Mouse (Mus musculus) adrenal gland, postnatal 36 days (tissue): ENCODE measurements around the gene Rapgef4. TPM values are rescaled to one million over a fixed set of nuclear protein-coding genes. Genes with fewer than 3 reads are reported as not detected.
A peak's percentile ranks its signal among the peaks of the same experiment; 100 is the strongest.
"Not testable (repeated sequence)": the region's sequence is repeated elsewhere in the genome, so short reads cannot be mapped to it uniquely, and the experiment has no call there.

Experiments used
- DNase-seq, 2 experiments: peaks; one replicate each; pipeline ENCODE4 v3.0.0; 2021; ENCODE audit warnings: mixed read lengths in 1 of 2
- total RNA-seq, 2 experiments: library from RNA; stranded (reverse); gene quantifications; 2 replicates each; pipeline ENCODE4 v1.2.3; 2021

Gene Rapgef4
- total RNA-seq, 2 experiments from 2014 or later, result 131 to 359 TPM

DNA sequence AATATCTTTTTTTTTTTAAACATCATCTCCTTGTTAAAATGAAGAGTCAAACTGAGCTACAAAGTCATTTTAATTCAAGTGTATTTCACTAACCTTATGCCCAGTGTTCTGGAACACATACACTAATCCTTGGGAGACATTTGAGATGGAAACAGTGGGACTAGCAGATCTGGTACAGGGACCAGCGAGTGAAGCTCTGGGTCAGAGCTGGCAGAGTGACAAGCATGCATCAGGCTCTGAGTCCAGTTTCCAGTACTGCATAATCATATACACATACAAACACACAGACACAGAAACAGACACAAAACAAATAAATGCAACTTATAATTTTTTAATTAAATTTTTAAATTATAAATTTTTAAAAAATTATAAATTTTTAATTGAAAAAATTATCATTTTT is 48.0 kb downstream of the Rapgef4 start:
- DNase-seq, result no peak

DNA sequence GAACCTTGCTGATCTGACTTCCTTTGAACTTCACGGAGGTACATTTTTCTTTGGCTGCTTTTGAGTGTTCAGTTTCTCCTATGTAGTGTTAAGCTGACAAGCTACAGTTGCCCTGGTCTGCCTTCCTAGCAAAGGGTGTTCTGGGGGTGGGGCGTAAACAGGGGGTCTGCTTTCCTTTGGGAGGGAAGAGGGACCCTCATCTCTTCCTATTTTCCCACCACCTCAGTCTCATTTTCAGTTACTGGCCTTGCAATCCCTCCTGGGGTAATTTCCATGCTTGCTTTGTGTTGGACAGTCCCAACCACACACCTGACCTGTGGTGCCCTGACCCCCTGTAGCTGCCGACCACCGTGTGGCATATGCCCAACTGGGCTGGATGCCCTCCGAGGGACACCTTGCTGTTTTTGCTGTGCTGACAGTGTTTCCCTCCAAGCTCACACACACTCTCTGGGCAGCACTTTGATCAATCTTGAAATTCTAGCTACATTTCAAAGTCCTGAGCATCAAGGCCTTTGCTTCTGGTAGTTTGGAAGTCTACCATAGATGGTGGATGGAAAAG is 48.6 kb downstream of the Rapgef4 start:
- no peak for DNase-seq

DNA sequence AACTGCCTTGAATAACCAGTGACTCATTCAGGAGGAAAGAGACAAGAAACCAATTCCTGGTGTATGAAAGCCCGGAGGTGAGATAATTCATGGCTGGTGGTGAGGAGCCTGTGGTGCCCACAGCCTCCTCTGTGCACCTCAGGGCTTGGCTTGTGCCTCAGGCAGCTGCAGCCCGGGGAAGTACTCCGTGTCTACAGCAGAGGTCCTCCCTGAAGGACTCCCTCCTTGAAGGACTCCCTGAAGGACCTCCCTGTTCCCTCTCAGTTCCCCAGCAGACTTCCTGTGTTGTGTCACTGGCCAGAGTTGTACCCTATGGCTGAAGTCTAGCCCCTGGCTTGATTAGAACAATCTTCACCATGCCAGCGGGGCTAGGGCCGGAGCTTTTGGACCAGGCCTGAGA is 50.7 kb downstream of the Rapgef4 start:
- no peak for DNase-seq

DNA sequence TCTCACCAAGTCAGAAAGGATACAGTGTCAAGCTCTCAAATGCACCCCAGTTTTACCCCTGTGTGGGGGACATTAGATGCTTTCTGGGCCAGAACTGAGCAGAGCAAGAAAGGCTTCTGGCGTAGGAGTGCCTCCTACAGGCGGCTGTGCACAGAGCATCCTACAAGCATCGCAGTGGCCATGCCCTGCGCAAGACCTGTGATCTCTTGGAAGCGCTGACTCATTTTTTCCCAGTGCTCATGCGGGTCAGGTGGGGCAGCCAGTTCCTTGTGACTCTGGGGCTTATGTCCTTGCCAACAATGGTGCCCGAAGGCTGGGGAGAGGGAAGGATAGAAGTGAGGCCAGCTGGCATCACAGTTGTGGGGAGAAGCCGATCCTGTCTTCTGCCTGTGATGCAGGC is 54.6 kb downstream of the Rapgef4 start:
- peak; percentile 81 to 84 for DNase-seq

DNA sequence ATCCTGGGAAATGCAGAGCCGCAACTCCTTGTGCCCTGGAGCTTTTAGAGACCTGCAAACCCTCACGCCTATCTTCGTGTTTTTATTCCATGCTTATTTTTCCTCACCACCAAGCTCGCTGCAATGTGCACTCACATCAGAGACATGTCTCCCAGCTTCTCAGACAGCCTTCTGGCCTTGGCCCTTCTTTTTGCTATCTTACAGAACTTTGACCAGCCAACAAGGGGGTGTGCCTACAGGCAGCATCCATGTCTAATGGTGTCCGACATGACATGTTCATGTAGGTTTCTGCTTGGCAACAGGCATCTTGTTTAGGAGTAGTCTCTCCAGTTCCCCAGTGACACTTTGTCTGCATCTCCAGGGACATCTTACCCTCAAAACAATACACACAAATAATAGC is 56.3 kb downstream of the Rapgef4 start:
- no peak for DNase-seq

DNA sequence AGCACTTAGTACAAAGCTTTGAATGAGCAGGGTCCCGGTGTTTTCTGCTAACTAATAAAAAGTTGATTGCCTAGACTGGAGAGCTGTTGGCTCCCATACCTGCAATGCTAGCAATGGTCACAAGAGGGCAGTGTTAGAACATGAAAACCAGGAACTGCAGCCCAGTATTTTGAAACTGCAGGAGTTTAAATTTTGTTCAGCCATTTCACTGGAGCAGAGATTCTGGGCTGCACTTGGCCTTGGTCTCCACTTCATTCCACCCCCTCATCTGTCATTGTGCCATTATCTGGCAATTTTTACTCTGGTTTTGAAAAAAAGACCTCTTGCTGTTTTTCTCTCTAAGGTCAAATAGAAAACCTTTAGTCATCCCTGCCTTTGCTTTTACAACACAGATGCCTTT is 57.2 kb downstream of the Rapgef4 start:
- peak; percentile 86 for DNase-seq

DNA sequence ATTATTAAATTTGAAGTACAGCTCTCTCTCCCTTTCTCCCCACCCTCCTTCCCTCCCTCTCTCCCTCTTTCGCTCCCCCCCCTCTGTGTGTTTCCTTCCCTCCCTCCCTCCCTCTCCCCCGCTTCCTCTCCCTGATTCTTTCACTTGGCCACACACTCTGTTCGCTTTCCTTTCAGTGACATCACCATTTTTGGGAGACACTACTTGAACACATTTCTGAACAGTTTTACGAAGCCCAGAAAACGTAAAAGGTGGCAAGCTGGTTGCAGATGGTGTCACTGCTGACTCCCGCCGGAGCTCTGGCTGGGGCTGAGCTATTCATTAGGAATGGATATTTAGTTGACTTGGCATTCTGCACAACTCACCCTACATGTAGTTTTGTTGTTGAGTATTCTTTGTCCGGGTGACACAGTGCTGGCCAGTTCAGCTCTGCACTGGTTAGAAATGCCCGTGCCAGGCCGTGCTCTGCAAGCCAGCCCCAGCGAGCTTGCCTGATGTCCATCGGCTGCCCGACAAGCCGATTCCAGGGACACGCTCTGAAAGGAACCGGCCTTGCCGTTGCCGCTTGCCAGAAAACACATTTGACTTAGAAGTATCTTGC is 57.7 kb downstream of the Rapgef4 start:
- DNase-seq, result peak; percentile 72

DNA sequence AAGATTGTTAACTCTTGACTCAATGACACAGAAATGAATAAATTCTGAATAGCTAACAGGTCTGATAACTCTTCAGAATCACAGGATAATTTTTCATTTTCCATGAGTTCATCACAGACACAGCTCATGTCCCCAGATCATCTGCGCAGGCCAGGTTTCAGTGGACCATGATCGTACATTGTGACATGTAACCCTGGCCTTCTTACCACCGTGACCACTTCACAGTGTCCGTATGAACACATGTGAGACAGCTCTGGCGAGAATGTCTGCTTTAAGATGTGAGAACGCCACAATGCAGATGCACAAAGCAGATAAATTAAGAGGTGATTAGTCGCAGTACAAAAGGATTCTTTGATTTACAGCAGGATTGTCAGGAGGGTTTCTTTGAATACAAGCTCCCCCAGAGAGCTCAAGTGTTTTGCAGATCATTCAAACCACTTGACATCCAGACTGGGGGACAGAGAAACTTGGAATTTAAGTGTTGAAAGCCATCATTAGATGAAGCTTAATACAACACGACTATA is 58.5 kb downstream of the Rapgef4 start:
- DNase-seq, result no peak

DNA sequence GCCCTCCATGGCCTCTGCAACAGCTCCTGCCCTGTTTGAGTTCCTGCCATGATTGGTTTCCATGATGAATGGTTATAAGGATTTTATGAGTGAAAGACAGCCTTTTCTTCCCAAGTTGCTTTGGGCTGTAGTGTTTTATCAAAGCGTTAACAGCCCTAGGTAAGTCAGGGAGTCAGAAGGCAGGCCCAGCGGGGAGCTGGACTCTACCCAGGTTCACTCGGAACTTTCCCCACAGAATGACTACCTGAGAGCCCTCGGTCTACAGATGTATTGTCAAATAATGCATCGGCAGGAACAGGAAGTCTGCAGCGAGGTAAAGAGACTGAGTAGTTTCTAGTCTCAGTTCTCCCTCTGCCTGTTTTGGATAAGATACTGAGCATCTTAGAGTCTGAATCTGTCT is 60.0 kb downstream of the Rapgef4 start:
- no peak for DNase-seq

DNA sequence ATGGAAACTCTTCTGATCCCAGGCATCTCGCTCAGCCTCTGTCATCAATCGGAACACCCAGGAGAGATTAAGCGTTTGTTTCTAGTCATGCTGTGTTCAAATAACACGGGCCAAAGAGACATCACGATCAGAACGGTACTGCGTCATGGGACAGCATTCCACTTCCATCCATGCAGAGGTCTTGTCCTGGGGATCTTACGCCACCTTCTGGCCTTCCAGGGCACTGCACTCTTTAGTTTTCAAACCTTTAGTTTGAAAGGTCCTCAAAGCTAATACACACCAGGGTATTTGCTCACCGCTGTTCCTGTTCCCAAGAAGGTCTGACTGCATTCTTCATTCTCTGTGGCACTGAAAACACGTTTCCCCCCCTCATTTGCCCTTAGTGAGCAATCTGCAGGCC is 61.1 kb downstream of the Rapgef4 start:
- DNase-seq, result no peak

DNA sequence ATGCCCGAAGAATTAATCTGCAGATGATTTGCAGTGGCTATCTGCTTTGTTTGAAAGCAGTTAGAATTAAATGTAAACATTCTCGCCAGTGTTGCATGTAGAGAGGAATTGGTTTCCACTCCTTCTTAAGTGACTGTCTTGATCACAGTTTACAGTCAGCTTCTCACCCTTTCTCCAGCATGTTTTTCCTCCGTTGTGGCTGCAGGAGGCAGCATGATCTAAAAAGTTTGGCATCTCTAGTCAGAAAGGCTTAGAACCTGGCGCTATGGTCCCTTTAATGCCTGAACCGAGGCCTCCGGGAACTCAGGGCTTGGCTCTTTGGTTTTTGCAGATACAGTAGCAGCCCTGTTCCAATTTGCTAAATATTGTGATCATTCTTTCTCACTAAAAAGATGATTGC is 63.2 kb downstream of the Rapgef4 start:
- peak; percentile 34 to 48 for DNase-seq

DNA sequence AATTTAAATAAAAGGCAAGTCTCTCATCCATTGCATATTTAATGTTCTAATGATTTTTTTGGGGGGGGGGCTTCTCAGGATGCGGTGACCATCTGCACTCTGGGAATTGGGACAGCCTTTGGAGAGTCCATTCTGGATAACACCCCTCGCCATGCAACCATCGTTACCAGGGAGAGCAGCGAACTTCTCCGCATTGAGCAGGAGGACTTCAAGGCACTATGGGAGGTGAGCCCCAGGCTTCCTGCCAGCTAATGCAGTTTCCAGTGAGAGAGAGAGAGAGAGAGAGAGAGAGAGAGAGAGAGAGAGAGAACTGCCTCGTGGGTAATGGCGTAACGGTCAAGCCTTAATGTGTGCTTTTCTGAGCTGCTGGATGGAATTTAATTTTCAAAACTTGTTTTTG is 64.0 kb downstream of the Rapgef4 start:
- no peak for DNase-seq

DNA sequence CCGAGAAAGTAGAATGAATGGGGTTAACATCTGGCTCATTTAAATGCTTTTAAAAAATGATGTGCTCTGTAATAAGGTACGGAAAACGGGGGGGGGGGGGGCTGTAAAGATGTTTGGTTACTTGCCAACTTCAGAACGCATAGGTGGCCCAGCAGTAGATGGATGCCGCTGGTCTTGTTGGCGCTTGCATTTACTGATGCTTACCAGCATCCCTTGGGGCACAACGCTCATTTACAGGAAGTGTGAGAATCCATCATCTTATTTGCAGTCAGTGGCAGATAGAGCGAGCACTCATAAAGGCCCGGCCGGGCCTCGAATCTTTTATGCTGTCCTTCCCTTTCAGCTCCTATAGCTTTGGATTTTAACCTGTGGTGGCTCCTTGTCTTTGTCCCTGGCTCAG is 64.6 kb downstream of the Rapgef4 start:
- no peak for DNase-seq

DNA sequence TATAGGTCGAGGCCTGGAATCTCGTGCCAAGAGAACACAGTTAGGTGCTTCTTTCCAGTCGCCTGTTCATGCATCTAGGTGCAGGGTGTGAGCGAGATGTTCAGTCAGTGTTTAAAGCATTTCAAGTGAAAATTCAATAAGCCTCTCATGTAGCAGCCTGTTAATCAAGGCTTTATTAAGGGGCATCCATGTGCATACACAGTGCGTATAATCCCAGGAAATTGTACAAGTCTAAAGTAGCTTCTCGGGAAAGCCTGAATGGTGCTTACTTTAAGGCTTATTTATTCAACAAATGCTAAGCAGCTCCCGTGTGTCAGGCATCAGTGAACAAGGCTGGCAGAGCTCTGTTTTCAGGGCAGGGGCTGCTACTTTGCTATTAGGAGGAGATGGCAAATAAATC is 69.4 kb downstream of the Rapgef4 start:
- no peak for DNase-seq

DNA sequence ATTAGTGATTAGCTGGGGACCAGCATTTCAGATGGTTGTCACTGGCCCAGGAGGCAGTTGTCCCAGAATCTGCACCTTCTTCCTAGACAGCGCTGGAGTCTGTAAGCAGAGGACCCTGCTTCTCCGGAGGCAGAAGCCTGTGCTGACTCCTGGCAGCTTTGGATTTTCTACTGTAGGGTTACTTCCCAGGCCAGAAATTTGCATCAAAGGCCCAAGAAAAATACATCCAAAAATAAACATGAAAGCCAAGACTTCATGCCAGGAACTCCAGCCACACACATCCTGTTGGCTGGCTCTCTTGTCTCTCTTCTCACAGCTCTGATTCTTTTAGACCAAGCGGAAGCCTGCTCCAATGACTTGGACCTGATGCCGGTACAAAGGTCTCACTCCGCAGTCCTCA is 73.2 kb downstream of the Rapgef4 start:
- DNase-seq, result peak; percentile 44 to 60

DNA sequence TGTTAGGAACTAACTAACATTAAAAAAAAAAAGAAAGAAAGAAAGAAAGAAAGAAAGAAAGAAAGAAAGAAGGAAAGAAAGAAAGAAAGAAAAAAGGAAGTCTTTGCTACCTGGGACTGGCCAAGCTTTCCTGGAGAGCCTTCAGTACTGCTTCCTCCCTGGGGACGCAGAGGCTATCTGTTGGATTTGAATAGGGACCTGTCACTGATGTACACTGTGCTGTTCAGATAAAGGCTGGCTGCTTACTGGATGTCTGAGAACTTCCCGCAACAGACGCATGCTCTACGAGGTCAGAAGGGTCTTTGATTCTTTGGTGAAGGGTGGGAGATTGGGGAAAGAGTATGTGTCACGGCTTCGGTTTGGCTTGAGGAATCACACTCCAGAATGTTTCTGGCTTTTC is 73.7 kb downstream of the Rapgef4 start:
- DNase-seq, result peak; percentile 34 to 44

DNA sequence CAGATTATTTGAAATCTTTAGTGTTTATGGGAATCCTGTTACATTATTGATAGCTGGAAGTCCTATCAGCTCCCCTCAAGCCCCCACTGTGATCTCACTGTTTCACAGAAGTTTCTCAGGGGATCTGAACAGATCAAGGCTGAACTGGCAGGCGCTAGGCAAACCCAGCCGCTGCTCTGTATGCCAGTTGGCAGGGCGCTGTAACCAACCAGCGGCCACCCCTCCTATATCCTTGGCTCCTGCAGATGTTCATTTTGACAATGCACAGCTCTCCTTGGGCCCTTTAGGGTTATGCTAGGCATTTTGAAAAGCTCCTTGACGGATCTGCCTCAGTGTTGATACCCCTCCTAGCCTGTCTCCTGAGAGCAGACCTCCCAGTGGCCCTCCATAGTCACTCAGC is 74.4 kb downstream of the Rapgef4 start:
- DNase-seq, result peak; percentile 58 to 67

DNA sequence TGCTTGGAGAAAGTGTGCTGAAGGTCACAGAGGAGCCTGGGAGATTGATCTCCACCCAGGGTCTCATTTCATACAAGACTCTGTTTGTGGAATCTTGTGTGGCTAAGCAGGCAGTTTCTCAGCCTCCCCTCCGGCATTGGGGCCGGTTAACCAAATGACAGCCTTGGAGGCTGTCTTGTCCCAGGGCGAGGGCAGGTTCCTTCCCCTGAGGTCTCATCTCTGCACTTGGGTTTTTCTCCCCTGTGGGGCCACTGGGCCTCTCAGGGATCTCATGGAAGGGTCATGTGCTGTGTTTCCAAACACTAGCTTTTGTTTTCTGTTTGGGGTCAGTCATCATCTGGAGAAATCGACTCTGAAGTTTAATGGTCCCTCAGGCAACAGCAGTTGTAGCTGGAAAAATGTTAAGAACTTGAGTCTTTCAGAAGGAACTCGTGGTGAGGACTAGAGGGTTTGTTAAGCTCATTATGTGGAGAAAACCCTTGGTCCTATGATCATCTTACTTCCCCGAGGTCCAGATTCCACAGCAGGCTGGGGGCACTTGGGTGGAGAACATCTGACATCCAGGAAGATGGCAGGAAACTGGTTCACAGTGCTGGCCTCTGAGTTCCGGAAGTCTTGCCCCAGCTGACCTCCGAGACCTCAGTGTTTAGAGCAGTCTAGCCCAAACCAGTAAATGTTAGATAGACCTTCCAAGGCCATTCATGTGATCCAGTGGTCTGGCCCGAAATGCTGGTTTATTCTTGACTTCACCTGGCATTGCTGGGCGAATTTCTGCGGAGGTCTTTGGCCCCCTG is 75.2 kb downstream of the Rapgef4 start:
- DNase-seq, result peak; percentile 39 to 43

DNA sequence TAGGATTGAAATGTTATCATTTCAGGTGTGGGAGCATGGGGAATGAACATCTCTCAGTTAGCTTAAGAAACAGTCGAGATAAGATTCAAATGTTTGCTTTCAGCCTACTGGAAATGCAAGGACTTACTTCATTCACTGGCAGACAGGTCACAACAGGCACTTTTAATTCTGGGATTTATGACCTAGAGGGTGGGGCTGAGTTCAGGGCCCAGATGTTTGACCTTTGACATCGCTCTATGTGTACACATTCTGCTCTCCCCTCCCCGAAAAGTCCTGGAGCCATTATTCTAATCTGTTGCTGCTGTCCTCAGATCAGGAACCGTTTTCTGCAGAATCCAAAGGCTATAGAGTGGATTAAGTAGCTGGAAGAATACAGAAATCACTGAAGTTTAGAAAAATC is 81.9 kb downstream of the Rapgef4 start:
- DNase-seq, result no peak

DNA sequence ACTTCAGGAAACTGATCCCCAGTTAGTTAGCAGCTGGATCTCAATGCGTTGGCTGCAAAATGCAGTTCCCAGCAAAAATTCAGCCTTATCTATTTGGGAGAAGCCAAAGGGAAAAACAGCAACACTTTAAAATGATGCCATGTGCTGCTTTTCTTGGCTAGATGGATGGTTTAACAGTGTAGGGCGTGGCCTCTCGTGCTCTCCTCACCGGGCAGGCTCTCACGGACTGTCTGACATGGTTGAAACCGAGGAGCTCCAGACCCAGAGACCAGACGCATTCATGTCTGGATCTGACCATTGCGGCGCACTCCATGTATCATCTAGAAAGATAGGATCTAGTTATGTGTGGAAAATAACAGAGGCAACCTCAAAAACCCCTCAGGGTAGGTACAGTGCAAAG is 87.5 kb downstream of the Rapgef4 start:
- no peak for DNase-seq

DNA sequence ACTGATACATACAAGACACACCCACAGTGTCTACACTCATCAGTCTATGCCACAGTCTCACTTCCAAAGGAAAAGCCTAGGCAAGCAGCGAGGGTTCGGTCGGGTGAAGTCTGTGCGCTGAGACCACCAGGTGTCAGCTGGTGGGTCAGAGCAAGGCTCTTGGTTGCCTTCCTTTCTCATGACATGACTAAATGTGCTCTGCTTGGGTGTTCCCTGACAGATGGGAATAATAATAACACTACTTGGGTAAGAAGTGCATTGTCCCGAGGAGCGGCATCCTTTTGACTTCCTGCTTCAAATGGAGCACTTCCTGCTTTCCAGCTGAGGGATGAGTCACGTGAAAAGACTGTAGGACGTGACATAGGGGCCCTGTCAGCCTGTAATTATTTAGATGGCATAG is 89.0 kb downstream of the Rapgef4 start:
- DNase-seq, result no peak

DNA sequence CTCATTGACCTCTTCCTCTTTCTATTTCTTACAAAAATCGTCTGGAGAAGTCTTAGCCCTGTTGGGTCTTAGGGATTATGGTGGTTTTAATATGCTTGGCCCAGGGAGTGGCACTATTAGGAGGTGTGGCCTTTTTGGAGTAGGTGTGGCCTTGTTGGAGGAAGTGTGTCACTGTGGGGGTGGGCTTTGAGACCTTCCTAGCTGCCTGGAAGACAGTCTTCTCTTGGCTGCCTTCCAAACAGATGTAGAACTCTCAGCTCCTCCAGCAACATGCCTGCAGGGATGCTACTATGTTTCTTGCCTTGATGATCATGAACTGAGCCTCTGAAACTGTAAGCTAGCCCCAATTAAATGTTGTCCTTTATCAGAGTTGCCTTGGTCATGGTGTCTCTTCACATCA is 92.1 kb downstream of the Rapgef4 start:
- not testable (repeated sequence) for DNase-seq

DNA sequence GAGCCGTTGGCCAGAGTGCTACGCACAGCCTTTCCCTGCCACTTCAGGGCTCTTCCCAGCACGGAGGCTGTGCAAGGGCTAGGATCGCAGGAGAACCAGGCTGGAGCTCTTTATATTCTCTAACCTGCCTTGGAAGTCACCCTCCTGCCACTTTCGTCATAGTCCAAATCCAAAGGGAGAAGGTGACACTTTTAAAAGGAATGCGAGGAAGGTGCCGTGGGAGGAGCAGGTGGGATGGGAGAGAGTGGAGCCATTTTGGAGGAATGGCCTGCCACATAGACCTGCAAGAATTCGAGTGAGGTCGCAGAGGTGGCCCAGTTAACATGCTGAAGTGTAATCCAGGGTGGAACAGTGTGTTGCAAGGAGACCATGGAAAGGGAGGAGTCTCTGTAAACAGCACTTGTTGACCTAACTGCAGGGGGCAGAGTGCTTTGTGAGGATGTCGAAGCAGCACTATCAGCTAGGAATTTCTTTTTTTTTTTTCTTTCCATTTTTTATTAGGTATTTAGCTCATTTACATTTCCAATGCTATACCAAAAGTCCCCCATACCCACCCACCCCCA is 94.0 kb downstream of the Rapgef4 start:
- no peak for DNase-seq
